Mouse (Mus musculus) myocyte (in vitro differentiated cells): ENCODE results near the gene Uncx. TPM values are rescaled to one million over a fixed set of nuclear protein-coding genes. Genes with fewer than 3 reads are reported as not detected.

Experiments
- H3K27me3 ChIP-seq: one replicate; pipeline ENCODE4 v1.6.1; 2011; ENCODE audit not compliant: control insufficient read depth, insufficient read depth, insufficient read length
- H3K36me3 ChIP-seq: one replicate; pipeline ENCODE4 v1.6.1; 2011; ENCODE audit not compliant: control insufficient read depth, insufficient read depth
- H3K4me2 ChIP-seq: one replicate; pipeline ENCODE4 v1.6.1; 2011; ENCODE audit warnings: low read depth, control low read depth
- H3K4me3 ChIP-seq: one replicate; pipeline ENCODE4 v1.5.1; 2011; ENCODE audit warnings: mild to moderate bottlenecking, control low read depth, moderate library complexity
- H3K79me2 ChIP-seq: one replicate; pipeline ENCODE4 v1.6.1; 2011; ENCODE audit not compliant: control insufficient read depth, insufficient read depth
- H3ac ChIP-seq: one replicate; pipeline ENCODE4 v1.6.1; 2011; ENCODE audit not compliant: control insufficient read depth, insufficient read length
- CEBPB ChIP-seq: IDR thresholded peaks from 2 replicates; pipeline ENCODE4 v1.6.1; 2011; ENCODE audit warnings: mild to moderate bottlenecking, moderate library complexity; ENCODE audit not compliant: poor library complexity, insufficient read depth, severe bottlenecking
- E2F4 ChIP-seq: IDR thresholded peaks from one replicate; pipeline ENCODE4 v1.6.1; 2011; ENCODE audit warnings: mild to moderate bottlenecking, control low read depth, moderate library complexity; ENCODE audit not compliant: insufficient read depth
- MAX ChIP-seq: IDR thresholded peaks from one replicate; pipeline ENCODE4 v1.6.1; 2011; ENCODE audit warnings: low read depth, mild to moderate bottlenecking, control low read depth
- MYOD1 ChIP-seq, 3 experiments: IDR thresholded peaks; one replicate each; pipeline ENCODE4 v1.6.1; 2011; ENCODE audit warnings: control low read depth in 2 of 3, low read depth in 2 of 3, mild to moderate bottlenecking in 2 of 3, moderate library complexity in 1 of 3; ENCODE audit not compliant: insufficient read length in 2 of 3, control insufficient read depth in 1 of 3
- MYOG ChIP-seq, 3 experiments: IDR thresholded peaks; one replicate each; pipeline ENCODE4 v1.6.1; 2011; ENCODE audit warnings: control low read depth in 2 of 3, low read depth in 2 of 3, mild to moderate bottlenecking in 2 of 3; ENCODE audit not compliant: insufficient read length in 2 of 3, control insufficient read depth in 1 of 3, insufficient read depth in 1 of 3
- POLR2A ChIP-seq: IDR thresholded peaks from one replicate; pipeline ENCODE4 v1.6.1; 2011; ENCODE audit warnings: low read depth, mild to moderate bottlenecking, control low read depth, moderate library complexity; ENCODE audit not compliant: insufficient read length
- POLR2AphosphoS2 ChIP-seq: IDR thresholded peaks from one replicate; pipeline ENCODE4 v1.6.1; 2011; ENCODE audit warnings: low read depth, control low read depth; ENCODE audit not compliant: insufficient read length
- REST ChIP-seq: IDR thresholded peaks from one replicate; pipeline ENCODE4 v1.6.1; 2011; ENCODE audit warnings: mild to moderate bottlenecking, control low read depth, moderate library complexity; ENCODE audit not compliant: insufficient read depth, insufficient read length
- SRF ChIP-seq: IDR thresholded peaks from one replicate; pipeline ENCODE4 v1.6.1; 2011; ENCODE audit warnings: low read depth; ENCODE audit not compliant: control insufficient read depth, insufficient read length
- TCF12 ChIP-seq: IDR thresholded peaks from one replicate; pipeline ENCODE4 v1.6.1; 2011; ENCODE audit warnings: mild to moderate bottlenecking, control low read depth; ENCODE audit not compliant: poor library complexity, insufficient read depth, severe bottlenecking
- TCF3 ChIP-seq: IDR thresholded peaks from one replicate; pipeline ENCODE4 v1.6.1; 2011; ENCODE audit warnings: low read depth, control low read depth; ENCODE audit not compliant: insufficient read length
- USF1 ChIP-seq: IDR thresholded peaks from one replicate; pipeline ENCODE4 v1.6.1; 2011; ENCODE audit warnings: low read depth, mild to moderate bottlenecking, control low read depth, moderate library complexity
- polyA plus RNA-seq: library from polyadenylated mRNA; unstranded; fragments of >200 nt; fragmentation: generic; extraction: Trizol; gene quantifications from one replicate; pipeline ENCODE4 v1.2.1, GENCODE M21; 2012; ENCODE audit warnings: missing spikeins

Uncx gene
- polyA plus RNA-seq = not detected

DNA sequence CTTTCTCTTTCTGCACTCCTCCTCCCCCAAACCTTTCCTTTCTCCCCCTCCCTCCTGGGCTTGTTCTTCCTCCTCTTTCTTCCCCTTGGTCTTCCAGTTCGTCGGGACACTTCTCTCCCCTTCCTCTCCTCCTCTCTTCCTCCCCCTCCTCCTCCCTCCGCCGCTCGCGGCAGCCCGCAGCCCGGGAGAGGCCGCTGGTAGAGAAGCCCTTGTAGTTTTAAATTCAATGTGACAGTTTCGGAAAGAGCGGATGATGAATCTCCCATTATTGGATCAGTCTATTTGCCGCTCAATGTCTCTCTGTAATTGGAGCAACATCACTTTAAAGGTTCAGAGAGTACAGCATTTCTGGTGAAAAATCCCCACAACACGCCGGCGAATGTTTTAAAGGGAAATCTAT is at the start of gene Uncx:
Gene Uncx, plus strand, starts transcription at position 281 of the 400 bp plus-strand sequence.
- Histone ChIP-seq H3K4me3 (no peak within 1 kb of the TSS), H3K27me3 (peaks cover 74% of the 10 kb centered on the region), H3ac (no peak within 1 kb of the TSS), H3K36me3 (no peaks in the 10 kb centered on the region), H3K4me2 (peak within 1 kb of the TSS; percentile 30), H3K79me2 (no peaks in the 10 kb centered on the region)
- TF ChIP-seq TCF3 = no peak
- TF ChIP-seq TCF12 = no peak
- TF ChIP-seq MYOG (IDR thresholded peaks at IDR 0.05; ENCODE audit: control insufficient read depth in 1 of 3, insufficient read depth in 1 of 3, insufficient read length in 2 of 3, low read depth in 2 of 3) = no peak
- no peak for TF ChIP-seq MYOD1 (IDR thresholded peaks at IDR 0.05; ENCODE audit: control insufficient read depth in 1 of 3, insufficient read length in 2 of 3, low read depth in 2 of 3)
- TF ChIP-seq SRF = no peak
- no peak for TF ChIP-seq MAX
- no peak for TF ChIP-seq REST
- no peak for TF ChIP-seq CEBPB
- no peak for TF ChIP-seq POLR2A
- no peak for TF ChIP-seq POLR2AphosphoS2
- TF ChIP-seq USF1 = no peak
- no peak for TF ChIP-seq E2F4

DNA sequence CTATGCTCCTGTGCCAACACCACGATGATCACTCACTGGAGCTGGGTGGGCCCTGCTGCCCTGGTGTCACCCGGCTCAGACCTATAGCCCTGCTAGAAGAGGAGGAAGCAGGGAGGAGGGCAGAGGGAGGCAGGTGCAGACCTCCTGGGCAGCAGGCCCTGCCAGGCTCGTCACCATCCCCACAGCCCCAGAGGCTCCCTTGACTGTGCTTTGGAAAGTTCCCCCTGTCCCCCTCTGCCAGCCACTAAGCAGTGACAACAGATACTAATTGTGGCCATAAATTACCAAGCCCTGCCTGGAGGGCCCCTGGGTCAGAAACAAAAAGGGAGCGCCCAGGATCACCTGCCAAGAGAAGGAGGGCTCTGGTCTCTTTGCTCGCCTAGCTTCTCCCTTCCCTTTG is 49.6 kb upstream of the Uncx start:
- Histone ChIP-seq H3K79me2 (no peaks in the 10 kb centered on the region), H3K27me3 (peaks cover 18% of the 10 kb centered on the region), H3ac (no peak overlapping the region), H3K36me3 (no peaks in the 10 kb centered on the region), H3K4me2 (no peak overlapping the region), H3K4me3 (no peak overlapping the region)
- TF ChIP-seq REST = no peak
- no peak for TF ChIP-seq SRF

DNA sequence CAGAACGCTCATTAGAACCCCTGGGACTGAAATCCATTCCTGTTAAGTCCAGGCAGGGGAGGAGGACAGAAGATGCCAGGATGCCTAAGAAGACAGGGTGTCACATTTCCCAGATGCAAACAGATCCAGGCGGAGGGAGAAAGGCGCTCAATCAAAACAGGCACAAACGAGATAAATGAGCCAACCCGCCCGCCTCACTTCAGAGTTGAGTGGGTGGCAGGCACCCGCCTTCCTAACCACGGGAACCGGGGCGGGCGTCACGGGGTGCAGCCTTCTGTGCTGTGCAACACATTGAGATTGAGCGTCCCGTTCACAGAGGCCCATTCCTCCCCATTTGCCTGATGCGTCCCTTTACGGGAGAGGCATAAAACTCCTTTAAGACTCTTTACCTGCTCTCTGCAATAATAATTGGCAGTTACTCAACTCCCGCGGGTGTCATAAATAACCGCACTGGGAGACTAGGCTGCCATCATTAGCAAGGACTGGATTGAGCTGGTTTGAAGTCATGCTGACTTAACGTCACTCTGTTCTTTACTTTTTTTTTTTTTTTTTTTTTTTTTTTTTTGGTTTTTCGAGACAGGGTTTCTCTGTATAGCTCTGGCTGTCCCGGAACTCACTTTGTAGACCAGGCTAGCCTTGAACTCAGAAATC is 48.1 kb upstream of the Uncx start:
- H3K27me3 ChIP-seq = peaks cover 15% of the 10 kb centered on the region
- no peak overlapping the region for H3K4me3 ChIP-seq
- H3K4me2 ChIP-seq = peak overlapping the region; percentile 64
- H3K36me3 ChIP-seq = no peaks in the 10 kb centered on the region
- no peaks in the 10 kb centered on the region for H3K79me2 ChIP-seq
- TF ChIP-seq MYOD1 (IDR thresholded peaks at IDR 0.05; ENCODE audit: control insufficient read depth in 1 of 3, insufficient read length in 2 of 3, low read depth in 2 of 3) (no peak), POLR2AphosphoS2 (no peak), SRF (no peak), USF1 (no peak), E2F4 (no peak), TCF3 (no peak), POLR2A (no peak), REST (no peak), MAX (no peak), CEBPB (no peak), TCF12 (no peak), MYOG (IDR thresholded peaks at IDR 0.05; ENCODE audit: control insufficient read depth in 1 of 3, insufficient read depth in 1 of 3, insufficient read length in 2 of 3, low read depth in 2 of 3) (no peak)
- no peak overlapping the region for H3ac ChIP-seq

DNA sequence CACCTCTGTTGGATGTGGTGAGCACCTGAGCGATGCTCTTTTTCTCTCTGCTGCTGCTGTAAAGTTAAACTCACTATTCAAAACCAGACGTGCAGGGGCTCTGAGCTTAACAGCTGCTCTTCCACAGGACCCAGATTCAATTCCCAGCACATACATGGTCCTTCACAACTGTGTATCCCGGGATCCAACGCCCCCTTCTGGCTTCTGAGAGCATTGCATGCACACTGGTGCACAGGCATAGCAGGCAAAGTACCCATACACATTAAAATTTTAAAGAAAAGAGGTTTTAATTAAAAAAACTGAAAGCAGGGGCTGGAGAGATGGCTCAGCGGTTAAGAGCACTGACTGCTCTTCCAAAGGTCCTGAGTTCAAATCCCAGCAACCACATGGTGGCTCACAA is 46.4 kb upstream of the Uncx start:
- TF ChIP-seq POLR2AphosphoS2 (no peak), SRF (no peak), MAX (no peak), MYOG (IDR thresholded peaks at IDR 0.05; ENCODE audit: control insufficient read depth in 1 of 3, insufficient read depth in 1 of 3, insufficient read length in 2 of 3, low read depth in 2 of 3) (no peak), TCF3 (no peak), TCF12 (no peak)
- Histone ChIP-seq H3ac (no peak overlapping the region), H3K27me3 (peaks cover 15% of the 10 kb centered on the region), H3K79me2 (no peaks in the 10 kb centered on the region), H3K36me3 (no peaks in the 10 kb centered on the region), H3K4me3 (no peak overlapping the region), H3K4me2 (no peak overlapping the region)

GRCm38 (mm10) chr5:139498791-139499190 is 44.5 kb upstream of the Uncx start:
- no peak overlapping the region for H3K4me3 ChIP-seq
- no peaks in the 10 kb centered on the region for H3K79me2 ChIP-seq
- H3K27me3 ChIP-seq = peaks cover 31% of the 10 kb centered on the region
- no peak for TF ChIP-seq MAX
- no peak for TF ChIP-seq CEBPB
- TF ChIP-seq REST = no peak
- no peak for TF ChIP-seq TCF12
- no peak for TF ChIP-seq E2F4
- TF ChIP-seq POLR2AphosphoS2 = no peak
- TF ChIP-seq TCF3 = no peak
- TF ChIP-seq POLR2A = no peak
- no peak for TF ChIP-seq SRF
- TF ChIP-seq USF1 = no peak
- no peak for TF ChIP-seq MYOG (IDR thresholded peaks at IDR 0.05; ENCODE audit: control insufficient read depth in 1 of 3, insufficient read depth in 1 of 3, insufficient read length in 2 of 3, low read depth in 2 of 3)
- TF ChIP-seq MYOD1 (IDR thresholded peaks at IDR 0.05; ENCODE audit: control insufficient read depth in 1 of 3, insufficient read length in 2 of 3, low read depth in 2 of 3) = no peak
- no peaks in the 10 kb centered on the region for H3K36me3 ChIP-seq
- no peak overlapping the region for H3ac ChIP-seq
- H3K4me2 ChIP-seq = no peak overlapping the region
